Mouse (Mus musculus): ENCODE data around the gene Skida1. TPM values are rescaled to one million over a fixed set of nuclear protein-coding genes. Genes with fewer than 3 reads are reported as not detected.
"Not testable (repeated sequence)": the region's sequence is repeated elsewhere in the genome, so short reads cannot be mapped to it uniquely, and the experiment has no call there.

Gene Skida1
- polyA plus RNA-seq (2016; fragmentation: Nextera tagmentation; extraction: Ambion mirVana): 16.0 and 17.2 TPM in 2 replicates

DNA sequence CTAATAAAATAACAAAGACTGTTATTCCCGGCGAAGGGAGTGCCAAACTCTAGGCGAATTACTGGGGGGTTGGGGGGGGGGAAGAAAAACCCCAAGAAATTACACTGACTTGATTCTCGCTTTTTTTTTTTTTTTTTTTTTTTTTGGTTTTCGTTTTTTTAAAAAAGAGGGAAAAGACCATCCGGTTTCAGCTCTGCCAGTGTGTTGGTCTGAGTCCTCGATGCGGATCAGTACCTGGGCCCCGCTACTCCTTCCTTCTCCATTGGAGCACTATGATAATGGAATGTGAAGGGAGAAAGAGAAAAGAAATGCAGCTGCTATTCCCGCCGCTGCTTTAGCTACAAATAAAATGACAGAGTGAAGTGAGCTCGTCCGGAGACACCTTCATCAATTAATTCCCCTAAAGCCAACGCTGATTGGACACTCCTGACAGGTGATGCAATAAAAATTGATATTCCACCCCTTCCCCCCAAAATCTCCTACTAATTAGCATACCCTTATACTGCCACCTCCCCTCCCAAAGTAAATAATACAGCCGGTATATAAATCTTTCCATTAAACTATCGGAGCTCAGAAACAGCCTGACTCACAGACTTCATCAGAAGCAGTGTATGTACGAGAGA is at the start of gene Skida1:
Skida1 (minus strand) TSS at position 599 of the 623 bp plus-strand sequence.
- peaks cover 58% of the 10 kb centered on the region for H3K4me1 ChIP-seq
- peak within 1 kb of the TSS; percentile 99 for H3K27ac ChIP-seq
- under 1% methylated on average over 17 of the region's 17 CpGs for WGBS

DNA sequence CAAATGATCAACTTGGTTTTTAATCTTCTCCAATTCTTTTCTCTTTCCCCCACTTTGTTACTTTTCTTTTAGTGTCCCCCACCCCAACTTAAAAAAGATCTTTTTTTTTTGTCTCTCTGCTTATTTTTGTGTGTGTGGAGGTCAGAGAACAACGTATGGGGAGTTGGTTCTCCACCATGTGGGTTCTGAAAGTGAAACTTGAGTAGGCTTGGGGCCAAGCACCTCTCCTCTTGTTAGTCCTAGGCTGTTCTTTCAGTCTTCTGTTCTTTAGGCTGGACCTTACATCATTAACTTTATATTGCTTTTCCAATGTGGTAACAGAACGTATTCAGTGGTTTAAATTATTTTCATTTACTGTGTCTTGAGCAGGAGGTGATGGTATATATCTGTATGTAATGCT is 47.0 kb upstream of the Skida1 start:
- 78% methylated on average over 2 of the region's 2 CpGs for WGBS
- no peak for DNase-seq (ENCODE audit: extremely low spot score, low spot score)
- Histone ChIP-seq H3K4me3 (no peak overlapping the region), H3K36me3 (replicated peaks) (peaks cover 90% of the 10 kb centered on the region), H3K27me3 (ENCODE audit: poor library complexity, severe bottlenecking) (no peaks in the 10 kb centered on the region), H3K4me1 (no peaks in the 10 kb centered on the region), H3K27ac (no peak overlapping the region), H3K9me3 (peaks cover 11% of the 10 kb centered on the region; the same call in 1 of the 2 replicates)

More for the DNA sequence above, at the start of gene Skida1:
- Histone ChIP-seq H3K9me3 (no peaks in the 10 kb centered on the region), H3K4me3 (peak within 1 kb of the TSS; percentile 93), H3K36me3 (replicated peaks) (peaks cover 12% of the 10 kb centered on the region), H3K27me3 (ENCODE audit: poor library complexity, severe bottlenecking) (no peaks in the 10 kb centered on the region)
- DNase-seq (ENCODE audit: extremely low spot score, low spot score): peak; percentile 65

DNA sequence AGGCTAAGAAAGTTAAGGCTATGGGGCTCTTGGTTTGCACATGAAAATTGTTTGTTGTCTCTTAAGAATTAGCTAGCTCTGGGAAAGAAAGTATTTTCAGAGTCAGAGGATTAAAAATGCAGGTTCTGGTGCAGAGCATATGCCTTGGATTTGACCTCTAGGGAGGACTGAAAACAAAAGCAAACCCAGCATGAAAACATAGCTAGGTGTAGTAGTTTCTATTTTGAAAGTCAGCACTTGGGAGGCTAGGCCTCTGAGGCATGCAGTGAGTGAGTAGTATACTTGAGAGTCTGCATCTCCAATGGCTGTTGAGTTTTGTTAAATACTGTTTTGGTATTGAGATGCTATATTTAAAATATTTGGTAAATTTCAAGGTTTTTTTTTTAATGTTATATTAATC is 45.5 kb upstream of the Skida1 start:
- DNase-seq (ENCODE audit: extremely low spot score, low spot score): no peak
- no peak overlapping the region for H3K4me3 ChIP-seq
- H3K36me3 ChIP-seq (replicated peaks): peaks cover 90% of the 10 kb centered on the region
- no peaks in the 10 kb centered on the region for H3K4me1 ChIP-seq
- no peaks in the 10 kb centered on the region for H3K9me3 ChIP-seq
- H3K27ac ChIP-seq: no peak overlapping the region
- H3K27me3 ChIP-seq (ENCODE audit: poor library complexity, severe bottlenecking): no peaks in the 10 kb centered on the region

DNA sequence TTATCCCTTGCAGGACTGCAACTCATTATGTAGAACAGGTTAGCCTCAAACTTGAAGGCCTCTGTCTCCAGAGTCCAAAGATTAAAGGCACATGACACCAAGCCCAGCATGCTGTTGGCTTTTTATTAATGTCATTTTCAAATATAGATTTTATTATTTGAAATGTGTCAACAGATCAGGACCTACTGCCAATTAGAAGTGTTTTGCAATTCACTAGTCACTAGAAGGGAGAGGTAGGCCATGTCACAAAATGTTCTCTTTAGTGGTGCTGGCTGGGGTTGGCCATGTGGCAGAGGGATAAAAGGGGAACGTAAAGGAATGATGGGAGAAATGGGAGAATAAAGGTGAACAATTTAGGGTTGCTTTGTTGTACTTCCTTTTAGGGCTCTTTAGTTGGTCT is 45.0 kb upstream of the Skida1 start:
- Histone ChIP-seq H3K36me3 (replicated peaks) (peaks cover 90% of the 10 kb centered on the region), H3K9me3 (no peaks in the 10 kb centered on the region), H3K4me3 (no peak overlapping the region), H3K27me3 (ENCODE audit: poor library complexity, severe bottlenecking) (no peaks in the 10 kb centered on the region), H3K27ac (no peak overlapping the region), H3K4me1 (no peaks in the 10 kb centered on the region)
- no peak for DNase-seq (ENCODE audit: extremely low spot score, low spot score)
- WGBS: 91% methylated on average over 1 of the region's 1 CpGs

DNA sequence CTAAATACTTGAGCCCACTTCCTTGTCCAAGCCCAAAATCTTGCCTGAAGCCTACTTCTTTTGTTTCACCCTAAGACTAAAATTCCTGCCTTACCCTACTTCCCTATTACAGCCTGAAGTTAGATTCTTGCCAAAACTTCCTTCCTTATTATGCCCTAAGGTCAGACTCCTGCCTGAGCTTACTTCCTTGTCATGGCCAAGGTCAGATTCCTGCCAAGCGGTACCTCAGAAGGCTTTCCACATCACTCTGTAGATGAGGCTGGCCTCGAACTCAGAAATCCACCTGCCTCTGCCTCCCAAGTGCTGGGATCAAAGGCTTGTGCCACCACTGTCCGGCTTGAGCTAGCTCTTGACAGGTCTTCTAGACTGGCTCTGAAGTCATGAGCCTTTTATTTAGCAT is 38.8 kb upstream of the Skida1 start:
- H3K4me1 ChIP-seq; DNase-seq (ENCODE audit: extremely low spot score, low spot score); H3K4me3 ChIP-seq; H3K27ac ChIP-seq; H3K9me3 ChIP-seq; H3K27me3 ChIP-seq (ENCODE audit: poor library complexity, severe bottlenecking): not testable (repeated sequence)
- peaks cover 97% of the 10 kb centered on the region for H3K36me3 ChIP-seq (replicated peaks)
- 93% methylated on average over 3 of the region's 3 CpGs for WGBS

DNA sequence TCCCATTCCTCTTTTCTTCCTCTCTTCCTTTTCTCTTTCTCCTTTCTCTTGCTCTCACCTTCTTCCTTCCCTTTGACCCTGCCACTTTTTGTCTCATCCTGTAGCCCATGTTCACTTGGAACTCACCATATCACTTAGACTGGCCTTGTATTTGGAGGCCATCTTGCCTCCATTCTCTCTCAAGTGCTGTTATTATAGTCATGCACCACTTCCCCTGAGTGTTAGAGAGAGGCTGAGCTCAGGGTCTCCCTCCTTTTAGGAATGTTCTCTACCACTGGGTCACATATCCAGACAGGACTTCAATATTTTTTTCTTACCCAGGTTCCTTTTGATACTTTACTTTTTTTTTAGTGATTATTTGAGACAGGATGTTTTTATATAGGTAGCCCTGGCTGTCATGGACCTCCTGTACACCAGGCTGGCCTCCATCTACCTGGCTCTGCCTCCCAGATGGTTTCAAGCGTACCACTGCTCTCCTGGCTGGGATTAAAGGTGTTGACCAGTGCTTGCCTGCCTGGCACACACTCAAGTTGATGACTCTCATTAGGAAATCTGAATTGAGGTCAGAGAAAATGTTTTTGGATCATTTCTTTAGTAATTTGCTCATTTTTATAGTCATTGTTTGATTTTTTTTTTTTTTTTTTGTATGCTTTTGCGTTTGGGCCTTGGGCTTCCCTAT is 31.5 kb upstream of the Skida1 start:
- Histone ChIP-seq H3K36me3 (replicated peaks) (peaks cover 89% of the 10 kb centered on the region), H3K4me1 (no peaks in the 10 kb centered on the region), H3K9me3 (no peaks in the 10 kb centered on the region), H3K4me3 (no peak overlapping the region), H3K27ac (no peak overlapping the region), H3K27me3 (ENCODE audit: poor library complexity, severe bottlenecking) (no peaks in the 10 kb centered on the region)
- 95% methylated on average over 2 of the region's 2 CpGs for WGBS
- DNase-seq (ENCODE audit: extremely low spot score, low spot score): no peak

DNA sequence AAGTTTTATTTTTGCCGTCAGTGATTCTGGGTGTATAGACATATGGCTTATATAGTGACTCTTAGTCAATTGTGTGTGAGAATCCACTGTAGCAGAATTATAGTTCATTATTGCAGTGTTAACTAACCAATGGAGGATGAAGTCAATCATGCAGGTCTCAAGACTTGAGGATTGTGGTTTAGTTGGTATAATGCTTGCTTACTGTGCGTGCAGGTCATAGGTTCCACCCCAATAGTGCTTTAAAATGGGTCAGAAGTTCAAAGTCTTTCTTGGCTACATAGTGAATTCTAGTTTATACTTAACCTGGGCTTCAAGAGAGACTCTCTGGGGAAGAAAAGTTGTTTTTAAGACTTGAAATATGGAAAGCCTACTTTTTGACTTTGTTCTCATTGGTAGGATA is 23.1 kb upstream of the Skida1 start:
- Histone ChIP-seq H3K27ac (no peak overlapping the region), H3K36me3 (replicated peaks) (peaks cover 81% of the 10 kb centered on the region), H3K4me1 (peaks cover under 1% of the 10 kb centered on the region; the same call in 1 of the 2 replicates), H3K9me3 (no peaks in the 10 kb centered on the region), H3K27me3 (ENCODE audit: poor library complexity, severe bottlenecking) (no peaks in the 10 kb centered on the region), H3K4me3 (no peak overlapping the region)
- WGBS: 93% methylated on average over 2 of the region's 2 CpGs
- DNase-seq (ENCODE audit: extremely low spot score, low spot score): no peak

DNA sequence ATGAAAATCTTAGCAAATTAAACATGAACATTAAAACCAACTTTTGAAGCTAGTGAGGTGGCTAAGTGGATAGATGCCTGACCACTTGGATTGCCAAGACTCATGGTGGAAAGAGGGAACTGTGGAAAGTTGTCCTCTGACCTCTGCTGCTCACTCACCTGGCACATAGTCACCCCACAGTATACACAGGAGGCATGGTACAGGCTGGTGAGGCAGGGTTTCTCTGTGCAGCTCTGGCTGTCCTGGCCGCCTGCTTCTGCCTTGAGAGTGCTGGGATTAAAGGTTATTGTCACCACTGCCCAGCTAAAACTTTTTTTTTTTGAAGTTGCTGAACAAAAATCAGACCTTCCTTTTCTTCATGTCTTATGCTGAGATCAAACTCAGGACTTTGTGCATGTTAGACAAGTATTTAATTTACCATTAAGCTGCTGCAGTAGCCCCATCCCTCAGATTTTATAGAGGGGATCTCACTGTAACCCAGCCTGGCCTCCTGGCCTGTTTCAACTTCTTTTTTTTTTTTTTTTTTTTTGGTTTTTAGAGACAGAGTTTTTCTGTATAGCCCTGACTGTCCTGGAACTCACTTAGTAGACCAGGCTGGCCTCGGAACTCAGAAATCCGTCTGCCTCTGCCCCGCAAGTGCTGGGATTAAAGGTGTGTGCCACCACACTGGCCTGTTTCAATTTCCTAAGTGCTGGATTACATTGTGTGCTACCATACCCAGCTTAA is 19.4 kb upstream of the Skida1 start:
- Histone ChIP-seq H3K4me3 (no peak overlapping the region), H3K27ac (no peak overlapping the region; the same call in 1 of the 2 replicates), H3K27me3 (ENCODE audit: poor library complexity, severe bottlenecking) (no peaks in the 10 kb centered on the region), H3K36me3 (replicated peaks) (peaks cover 58% of the 10 kb centered on the region), H3K4me1 (peaks cover 22% of the 10 kb centered on the region), H3K9me3 (no peaks in the 10 kb centered on the region)
- DNase-seq (ENCODE audit: extremely low spot score, low spot score): no peak
- 92% methylated on average over 4 of the region's 4 CpGs for WGBS

DNA sequence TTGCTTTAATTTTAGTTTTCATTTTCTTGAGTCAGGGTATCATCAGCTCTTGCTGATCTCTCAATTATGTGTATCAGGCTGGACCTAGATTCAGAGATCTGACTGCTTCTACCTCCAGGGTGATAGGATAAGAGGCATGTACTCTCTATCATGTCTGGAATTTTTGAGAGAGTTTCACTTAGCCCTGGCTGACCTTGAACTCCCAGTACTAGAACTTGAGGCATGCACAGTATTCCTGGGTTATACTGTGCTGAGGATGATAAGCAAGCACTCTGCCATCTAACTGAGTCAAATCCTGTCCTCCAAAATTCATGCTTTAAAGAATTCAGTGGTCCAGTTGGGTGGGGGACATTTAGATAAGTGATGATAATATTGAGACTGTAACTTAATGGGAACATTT is 17.6 kb upstream of the Skida1 start:
- Histone ChIP-seq H3K4me3 (peak overlapping the region; percentile 90), H3K9me3 (no peaks in the 10 kb centered on the region), H3K27me3 (ENCODE audit: poor library complexity, severe bottlenecking) (no peaks in the 10 kb centered on the region), H3K27ac (peak overlapping the region; percentile 100), H3K36me3 (replicated peaks) (peaks cover 40% of the 10 kb centered on the region), H3K4me1 (peaks cover 39% of the 10 kb centered on the region)
- no peak for DNase-seq (ENCODE audit: extremely low spot score, low spot score)

DNA sequence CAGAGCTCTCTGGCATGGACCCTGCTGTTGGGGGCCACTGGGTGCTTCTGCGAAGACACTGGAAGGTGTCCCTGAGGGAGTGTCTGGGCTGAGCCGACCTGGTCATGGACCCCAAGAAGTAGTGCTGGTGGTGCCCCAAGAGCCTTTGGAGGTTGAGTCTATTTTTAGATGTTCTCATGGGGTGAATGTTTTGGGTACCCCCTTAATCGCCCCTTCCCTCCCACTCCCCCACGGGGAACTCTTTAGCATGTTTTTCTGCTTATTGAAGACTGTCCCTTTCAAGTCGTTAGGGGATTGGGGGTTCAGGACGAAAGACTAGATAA is 16.8 kb upstream of the Skida1 start:
- H3K4me3 ChIP-seq: peak overlapping the region; percentile 90
- H3K9me3 ChIP-seq: no peaks in the 10 kb centered on the region
- WGBS: 10% methylated on average over 6 of the region's 6 CpGs
- H3K36me3 ChIP-seq (replicated peaks): peaks cover 33% of the 10 kb centered on the region
- peaks cover 46% of the 10 kb centered on the region for H3K4me1 ChIP-seq
- DNase-seq (ENCODE audit: extremely low spot score, low spot score): no peak
- H3K27me3 ChIP-seq (ENCODE audit: poor library complexity, severe bottlenecking): no peaks in the 10 kb centered on the region
- H3K27ac ChIP-seq: peak overlapping the region; percentile 100

DNA sequence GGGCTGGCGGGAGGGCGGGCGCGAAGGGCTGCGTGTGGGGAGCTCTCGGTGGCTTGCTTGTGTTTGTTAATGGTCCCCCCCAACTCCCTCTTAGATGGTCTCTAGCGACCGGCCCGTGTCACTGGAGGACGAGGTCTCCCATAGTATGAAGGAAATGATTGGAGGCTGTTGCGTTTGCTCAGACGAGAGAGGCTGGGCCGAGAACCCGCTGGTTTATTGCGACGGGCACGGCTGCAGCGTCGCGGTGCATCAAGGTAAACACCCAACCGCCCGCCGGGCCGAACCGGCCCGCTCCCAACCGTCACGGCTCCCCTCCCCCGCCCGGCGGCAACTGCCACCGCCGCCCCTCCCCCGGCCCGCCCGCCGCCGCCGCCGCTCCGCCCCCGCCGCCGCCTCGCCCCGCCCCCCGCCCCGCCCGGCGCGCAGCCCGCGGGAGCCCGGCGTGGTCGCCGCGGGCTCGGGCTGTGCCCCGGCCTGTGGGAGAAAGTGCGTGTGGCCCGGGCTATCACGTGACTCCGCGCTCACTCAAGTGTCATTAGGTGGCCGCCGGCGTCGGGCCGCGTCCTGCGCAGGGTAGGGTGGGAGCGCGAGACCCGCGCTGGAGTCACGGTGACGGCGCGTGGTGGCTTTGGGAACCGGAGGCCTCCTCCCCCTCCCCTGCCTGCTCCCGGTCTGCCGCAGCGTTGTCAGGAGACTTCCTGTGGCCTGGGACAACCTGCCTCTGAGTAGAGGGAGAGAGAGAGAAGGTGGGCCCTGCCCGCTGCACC is 16.3 kb upstream of the Skida1 start:
- no peaks in the 10 kb centered on the region for H3K27me3 ChIP-seq (ENCODE audit: poor library complexity, severe bottlenecking)
- H3K36me3 ChIP-seq (replicated peaks): peaks cover 29% of the 10 kb centered on the region
- peak overlapping the region; percentile 90 for H3K4me3 ChIP-seq
- peak; percentile 81 for DNase-seq (ENCODE audit: extremely low spot score, low spot score)
- H3K27ac ChIP-seq: peak overlapping the region; percentile 100
- H3K9me3 ChIP-seq: no peaks in the 10 kb centered on the region
- under 1% methylated on average over 60 of the region's 85 CpGs for WGBS
- peaks cover 51% of the 10 kb centered on the region for H3K4me1 ChIP-seq

DNA sequence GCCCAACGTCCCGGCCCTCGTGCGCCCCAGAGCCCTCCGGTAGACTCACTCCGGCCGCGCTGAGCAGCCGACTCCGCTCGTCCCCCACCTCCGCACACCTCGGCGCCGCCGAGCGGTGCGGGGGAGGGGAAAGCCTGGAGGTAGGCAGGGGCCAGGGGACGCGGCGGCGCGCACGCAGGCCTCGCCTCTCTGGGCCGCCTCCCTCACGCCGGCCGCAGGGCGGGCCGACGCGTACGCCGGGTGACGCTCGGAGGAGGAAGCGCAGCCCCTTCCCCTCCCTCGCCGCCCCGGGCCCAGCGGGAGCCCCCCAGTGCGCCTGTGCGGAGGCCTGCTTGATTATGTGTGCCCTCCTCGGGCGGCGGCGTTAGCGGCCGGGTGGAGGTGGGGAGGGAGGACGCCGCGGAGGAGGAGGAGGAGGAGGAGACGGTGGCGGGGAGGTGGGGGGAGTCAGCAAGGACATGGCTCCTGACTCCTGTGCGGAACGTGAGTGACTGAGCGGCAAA is 15.6 kb upstream of the Skida1 start:
- H3K4me1 ChIP-seq: peaks cover 58% of the 10 kb centered on the region
- peak overlapping the region; percentile 100 for H3K27ac ChIP-seq
- H3K36me3 ChIP-seq (replicated peaks): peaks cover 27% of the 10 kb centered on the region
- H3K9me3 ChIP-seq: no peaks in the 10 kb centered on the region
- peak overlapping the region; percentile 90 for H3K4me3 ChIP-seq
- WGBS: 0% methylated on average over 42 of the region's 58 CpGs
- H3K27me3 ChIP-seq (ENCODE audit: poor library complexity, severe bottlenecking): no peaks in the 10 kb centered on the region
- peak; percentile 91 for DNase-seq (ENCODE audit: extremely low spot score, low spot score)
